Mouse (Mus musculus): Measurements from ENCODE around the gene Neb. TPM values are rescaled to one million over a fixed set of nuclear protein-coding genes. Genes with fewer than 3 reads are reported as not detected.

Neb gene
- total and polyA plus RNA-seq, 2 experiments from 2014 or later: 0.80 to 3.7 TPM

- no peak for ATAC-seq (ENCODE audit: low FRiP score)
- H3K36me3 ChIP-seq (ENCODE audit: insufficient read depth, low read length): no peaks in the 10 kb centered on the region
These were observed 166.8 kb downstream of the Neb start for GRCm38 (mm10) chr2:52211358-52211899.

GRCm38 (mm10) chr2:52210685-52211084 lies 167.6 kb downstream of the Neb start:
- Histone ChIP-seq H3K4me1 (ENCODE audit: insufficient read depth, low read length) (no peaks in the 10 kb centered on the region), H3K27ac (ENCODE audit: low read depth, low read length) (no peak overlapping the region), H3K9ac (replicated peaks; ENCODE audit: low read length, poor library complexity, severe bottlenecking) (no peak overlapping the region), H3K4me2 (ENCODE audit: low read depth, low read length, poor library complexity, severe bottlenecking) (no peak overlapping the region), H3K4me3 (ENCODE audit: low read depth, low read length) (no peak overlapping the region), H3K9me3 (ENCODE audit: low read length) (no peaks in the 10 kb centered on the region), H3K36me3 (ENCODE audit: insufficient read depth, low read length) (no peaks in the 10 kb centered on the region), H3K27me3 (ENCODE audit: insufficient read depth, low read length) (no peaks in the 10 kb centered on the region)
- ATAC-seq (ENCODE audit: low FRiP score) (no peak), DNase-seq (ENCODE audit: low spot score) (no peak)
- 85% methylated on average over 7 of the region's 7 CpGs for WGBS
- no peak for TF ChIP-seq CTCF (IDR thresholded peaks at IDR 0.05)

More at GRCm38 (mm10) chr2:52211358-52211899, 166.8 kb downstream of the Neb start:
- peak; percentile 31 for DNase-seq (ENCODE audit: low spot score)
- Histone ChIP-seq H3K4me1 (ENCODE audit: insufficient read depth, low read length) (no peaks in the 10 kb centered on the region), H3K9me3 (ENCODE audit: low read length) (no peaks in the 10 kb centered on the region), H3K27ac (ENCODE audit: low read depth, low read length) (no peak overlapping the region), H3K4me2 (ENCODE audit: low read depth, low read length, poor library complexity, severe bottlenecking) (no peak overlapping the region), H3K27me3 (ENCODE audit: insufficient read depth, low read length) (no peaks in the 10 kb centered on the region), H3K9ac (replicated peaks; ENCODE audit: low read length, poor library complexity, severe bottlenecking) (no peak overlapping the region), H3K4me3 (ENCODE audit: low read depth, low read length) (no peak overlapping the region)
- no peak for TF ChIP-seq CTCF (IDR thresholded peaks at IDR 0.05)
- 57% methylated on average over 5 of the region's 5 CpGs for WGBS

GRCm38 (mm10) chr2:52204992-52205391 lies 173.3 kb downstream of the Neb start:
- no peaks in the 10 kb centered on the region for H3K9me3 ChIP-seq (ENCODE audit: low read length)
- DNase-seq (ENCODE audit: low spot score) (no peak), ATAC-seq (ENCODE audit: low FRiP score) (no peak)
- H3K36me3 ChIP-seq (ENCODE audit: insufficient read depth, low read length): no peaks in the 10 kb centered on the region
- H3K4me3 ChIP-seq (ENCODE audit: low read depth, low read length): no peak overlapping the region
- WGBS: 76% methylated on average over 4 of the region's 4 CpGs
- no peaks in the 10 kb centered on the region for H3K4me1 ChIP-seq (ENCODE audit: insufficient read depth, low read length)
- no peaks in the 10 kb centered on the region for H3K27me3 ChIP-seq (ENCODE audit: insufficient read depth, low read length)
- H3K4me2 ChIP-seq (ENCODE audit: low read depth, low read length, poor library complexity, severe bottlenecking): no peak overlapping the region
- no peak for TF ChIP-seq CTCF (IDR thresholded peaks at IDR 0.05)
- H3K27ac ChIP-seq (ENCODE audit: low read depth, low read length): no peak overlapping the region
- no peak overlapping the region for H3K9ac ChIP-seq (replicated peaks; ENCODE audit: low read length, poor library complexity, severe bottlenecking)

GRCm38 (mm10) chr2:52193629-52194028 lies 184.6 kb downstream of the Neb start:
- Histone ChIP-seq H3K27me3 (ENCODE audit: insufficient read depth, low read length) (no peaks in the 10 kb centered on the region), H3K27ac (ENCODE audit: low read depth, low read length) (no peak overlapping the region), H3K4me3 (ENCODE audit: low read depth, low read length) (no peak overlapping the region), H3K4me2 (ENCODE audit: low read depth, low read length, poor library complexity, severe bottlenecking) (no peak overlapping the region), H3K36me3 (ENCODE audit: insufficient read depth, low read length) (no peaks in the 10 kb centered on the region), H3K4me1 (ENCODE audit: insufficient read depth, low read length) (no peaks in the 10 kb centered on the region), H3K9me3 (ENCODE audit: low read length) (no peaks in the 10 kb centered on the region), H3K9ac (replicated peaks; ENCODE audit: low read length, poor library complexity, severe bottlenecking) (no peak overlapping the region)
- ATAC-seq (ENCODE audit: low FRiP score) (no peak), DNase-seq (ENCODE audit: low spot score) (no peak)
- no peak for TF ChIP-seq CTCF (IDR thresholded peaks at IDR 0.05)
- WGBS: 94% methylated on average over 6 of the region's 6 CpGs

GRCm38 (mm10) chr2:52179678-52180077 lies 198.6 kb downstream of the Neb start:
- Histone ChIP-seq H3K36me3 (ENCODE audit: insufficient read depth, low read length) (no peaks in the 10 kb centered on the region), H3K9me3 (ENCODE audit: low read length) (no peaks in the 10 kb centered on the region), H3K27me3 (ENCODE audit: insufficient read depth, low read length) (no peaks in the 10 kb centered on the region), H3K9ac (replicated peaks; ENCODE audit: low read length, poor library complexity, severe bottlenecking) (no peak overlapping the region), H3K4me3 (ENCODE audit: low read depth, low read length) (no peak overlapping the region), H3K4me2 (ENCODE audit: low read depth, low read length, poor library complexity, severe bottlenecking) (no peak overlapping the region), H3K27ac (ENCODE audit: low read depth, low read length) (no peak overlapping the region), H3K4me1 (ENCODE audit: insufficient read depth, low read length) (no peaks in the 10 kb centered on the region)
- ATAC-seq (ENCODE audit: low FRiP score) (no peak), DNase-seq (ENCODE audit: low spot score) (no peak)
- TF ChIP-seq CTCF (IDR thresholded peaks at IDR 0.05): no peak
- WGBS: 83% methylated on average over 1 of the region's 1 CpGs

GRCm38 (mm10) chr2:52177726-52178125 lies 200.5 kb downstream of the Neb start:
- no peaks in the 10 kb centered on the region for H3K27me3 ChIP-seq (ENCODE audit: insufficient read depth, low read length)
- no peaks in the 10 kb centered on the region for H3K4me1 ChIP-seq (ENCODE audit: insufficient read depth, low read length)
- H3K4me2 ChIP-seq (ENCODE audit: low read depth, low read length, poor library complexity, severe bottlenecking): no peak overlapping the region
- TF ChIP-seq CTCF (IDR thresholded peaks at IDR 0.05): no peak
- no peak overlapping the region for H3K9ac ChIP-seq (replicated peaks; ENCODE audit: low read length, poor library complexity, severe bottlenecking)
- DNase-seq (ENCODE audit: low spot score): no peak
- H3K27ac ChIP-seq (ENCODE audit: low read depth, low read length): no peak overlapping the region
- H3K36me3 ChIP-seq (ENCODE audit: insufficient read depth, low read length): no peaks in the 10 kb centered on the region
- no peak for ATAC-seq (ENCODE audit: low FRiP score)
- H3K9me3 ChIP-seq (ENCODE audit: low read length): no peaks in the 10 kb centered on the region
- WGBS: 89% methylated on average over 9 of the region's 9 CpGs
- no peak overlapping the region for H3K4me3 ChIP-seq (ENCODE audit: low read depth, low read length)
